Mouse (Mus musculus) left cerebral cortex, postnatal 36 days (tissue): ENCODE results near the gene Serpinb1b. TPM values are rescaled to one million over a fixed set of nuclear protein-coding genes. Genes with fewer than 3 reads are reported as not detected.
A peak's percentile ranks its signal among the peaks of the same experiment; 100 is the strongest.

ENCODE experiments used
- DNase-seq, 2 experiments: peaks; one replicate each; pipeline ENCODE4 v3.0.0; 2021 to 2022; ENCODE audit warnings: low spot score in 2 of 2, mixed read lengths in 1 of 2
- intact Hi-C: fragments of 180-260 bp; cut with DNase I; formaldehyde crosslinking; loops from one replicate; pipeline ENCODE4 v1.15.1; 2025
- total RNA-seq, 2 experiments: library from RNA; stranded (reverse); gene quantifications; 2 replicates each; pipeline ENCODE4 v1.2.3; 2021

The Serpinb1b gene
- total RNA-seq, 2 experiments from 2014 or later: 1.2 TPM

- intact Hi-C loops: no loop called here
- DNase-seq: no peak
Measured at GRCm38 (mm10) chr13:33089566-33089965, 11.2 kb downstream of the Serpinb1b start.

- intact Hi-C loops: no loop called here
- DNase-seq: peak in 1 of 2 experiments; percentile 45
Measured at GRCm38 (mm10) chr13:33090546-33090945, 12.2 kb downstream of the Serpinb1b start.

- DNase-seq: no peak
- intact Hi-C loops: no loop called here
Measured at GRCm38 (mm10) chr13:33091306-33091705, 12.9 kb downstream of the Serpinb1b start.

GRCm38 (mm10) chr13:33095575-33095974, 17.2 kb downstream of the Serpinb1b start:
- no peak for DNase-seq
- intact Hi-C loops: no loop called here

GRCm38 (mm10) chr13:33105626-33106025, 27.3 kb downstream of the Serpinb1b start:
- intact Hi-C loops: no loop called here
- DNase-seq: no peak

- DNase-seq: no peak
- intact Hi-C loops: no loop called here
Measured at GRCm38 (mm10) chr13:33113054-33113453, 34.7 kb downstream of the Serpinb1b start.

- DNase-seq: peak; percentile 6 to 7
- intact Hi-C loops: no loop called here
Measured at GRCm38 (mm10) chr13:33137717-33138116, 59.3 kb downstream of the Serpinb1b start.

GRCm38 (mm10) chr13:33141435-33141834, 63.1 kb downstream of the Serpinb1b start:
- intact Hi-C loops: no loop called here
- no peak for DNase-seq

Other genes starting within 250 kb of the Serpinb1b start
- 1 to 10 TPM; 2.2 to 4.4 TPM for gene Serpinb1a, start 227.4 kb upstream of the Serpinb1b start, total RNA-seq
- gene Serpinb1c, start 180.4 kb upstream of the Serpinb1b start, total RNA-seq: under 1 TPM in 1 of 2 experiments, not detected in 1; 0.43 TPM
- gene Serpinb6b, start 113.4 kb upstream of the Serpinb1b start, total RNA-seq: 1 to 10 TPM; 1.7 to 3.2 TPM
- 1 to 10 TPM; 4.3 to 4.6 TPM for gene Serpinb9, start 75.3 kb upstream of the Serpinb1b start, total RNA-seq
- gene Serpinb9b, start 51.2 kb upstream of the Serpinb1b start, total RNA-seq: not detected
- not detected for gene Serpinb9c, start 81.2 kb downstream of the Serpinb1b start, total RNA-seq
- not detected for gene Serpinb9d, start 114.4 kb downstream of the Serpinb1b start, total RNA-seq
- gene Serpinb9e, start 171.0 kb downstream of the Serpinb1b start, total RNA-seq: not detected
- not detected for gene Serpinb9f, start 245.5 kb downstream of the Serpinb1b start, total RNA-seq